Mouse (Mus musculus) activated CD4-positive, CD25-positive, alpha-beta regulatory T cell, adult 4 months (primary cell): ENCODE measurements around the gene Fbxw4. TPM values are rescaled to one million over a fixed set of nuclear protein-coding genes. Genes with fewer than 3 reads are reported as not detected.

Source experiments
- ATAC-seq: one replicate; pipeline ENCODE4 v1.8.0; 2017
- polyA plus RNA-seq, 2 experiments: library from polyadenylated mRNA; unstranded; fragments of 100-300 nt; shearing (Covaris generic); gene quantifications; one replicate each; pipeline ENCODE4 v1.2.1; 2017

Fbxw4 gene
- polyA plus RNA-seq, 2 experiments from 2014 or later = 10.1 to 16.2 TPM

- no peak for ATAC-seq
Observed at GRCm38 (mm10) chr19:45610823-45611222, 49.3 kb downstream of the Fbxw4 start.

DNA sequence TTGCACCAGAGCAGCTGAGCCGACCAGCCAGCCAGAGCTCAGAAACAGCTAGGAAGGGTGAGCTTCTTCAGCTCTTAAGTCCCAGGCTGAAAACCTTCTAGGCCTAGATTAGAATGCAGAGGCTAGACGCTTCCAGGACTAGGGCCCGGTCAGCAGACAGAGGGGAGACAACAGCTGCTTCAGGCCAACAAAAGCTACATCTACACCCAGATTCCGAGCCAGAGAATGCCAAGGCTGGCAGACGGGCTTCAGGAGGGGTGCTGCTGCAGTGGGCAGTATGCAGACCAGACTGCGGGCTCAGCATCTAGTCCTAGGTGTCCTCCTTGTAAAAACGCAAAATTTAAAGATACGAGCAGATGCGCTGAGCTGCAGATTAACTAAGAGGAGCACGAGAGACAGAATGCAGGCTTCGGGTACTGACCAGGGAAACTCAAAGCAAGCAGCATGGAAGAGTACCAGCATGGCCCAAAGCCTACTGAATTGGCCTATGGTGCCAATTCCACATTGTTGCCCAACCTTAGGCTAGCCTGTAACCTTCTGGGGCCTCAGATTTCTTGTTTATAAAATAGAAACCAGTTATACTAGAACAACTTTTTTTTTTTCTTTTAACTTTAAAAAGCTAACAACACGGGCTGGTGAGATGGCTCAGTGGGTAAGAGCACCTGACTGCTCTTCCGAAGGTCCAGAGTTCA lies 51.3 kb downstream of the Fbxw4 start:
- ATAC-seq = no peak

- no peak for ATAC-seq
Observed at GRCm38 (mm10) chr19:45607479-45607878, 52.6 kb downstream of the Fbxw4 start.

DNA sequence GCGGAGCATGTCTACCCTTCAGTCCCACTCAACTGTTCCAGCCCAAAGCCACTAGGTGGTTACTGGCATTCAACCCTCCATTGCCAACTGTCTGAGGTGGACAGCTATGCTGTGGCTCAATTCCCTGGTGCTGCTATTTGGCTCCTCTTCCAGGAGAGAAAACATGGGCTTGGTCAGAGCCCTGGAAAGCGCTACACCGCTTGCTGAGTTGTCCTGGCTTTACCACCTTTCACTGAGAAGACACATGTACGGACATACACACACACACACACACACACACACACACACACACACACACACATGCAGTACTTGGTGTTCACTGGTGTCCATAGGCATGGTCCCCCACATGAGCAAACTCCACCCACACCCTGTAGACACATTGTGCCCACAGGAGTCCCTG lies 53.4 kb downstream of the Fbxw4 start:
- no peak for ATAC-seq

GRCm38 (mm10) chr19:45602606-45603005 lies 57.5 kb downstream of the Fbxw4 start:
- no peak for ATAC-seq

DNA sequence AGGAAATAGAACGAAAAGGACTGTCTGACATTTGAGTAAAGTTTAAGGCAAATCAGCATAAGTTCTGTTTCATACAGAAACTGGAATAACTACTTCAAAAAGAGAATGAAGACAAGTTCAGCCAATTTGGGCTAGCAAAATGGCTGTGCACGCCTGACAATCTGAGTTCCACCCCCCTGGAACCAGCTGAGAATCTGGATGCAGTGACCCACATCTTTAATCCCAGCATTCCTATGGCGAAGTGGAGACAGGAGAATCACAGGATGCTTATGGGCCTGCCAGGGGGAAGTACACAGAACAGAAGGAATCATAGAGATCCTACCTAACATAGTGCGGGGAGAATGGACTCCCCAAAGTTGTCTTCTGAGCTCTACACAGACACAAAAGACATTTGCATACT lies 63.0 kb downstream of the Fbxw4 start:
- ATAC-seq = no peak

DNA sequence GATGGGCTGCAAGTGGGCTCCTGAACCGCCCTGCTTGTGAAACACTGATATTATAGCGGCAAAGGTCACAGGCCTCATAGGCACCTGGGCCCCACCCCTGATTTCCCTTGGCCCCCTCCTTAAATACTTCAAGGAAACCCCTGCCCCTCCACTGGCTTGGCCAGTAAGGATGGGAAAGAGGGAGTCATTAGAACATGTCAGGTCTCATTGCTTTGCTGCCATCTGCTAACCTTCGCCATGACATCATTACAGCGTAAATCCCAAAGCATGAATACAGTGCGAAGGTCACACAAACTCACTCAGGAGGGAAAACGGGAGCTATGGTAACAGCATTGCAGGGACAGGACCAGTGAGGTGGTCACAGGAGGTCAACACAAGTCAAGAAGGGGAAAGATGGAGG lies 63.7 kb downstream of the Fbxw4 start:
- ATAC-seq = no peak

- ATAC-seq = no peak
Observed at GRCm38 (mm10) chr19:45596019-45596418, 64.1 kb downstream of the Fbxw4 start.

DNA sequence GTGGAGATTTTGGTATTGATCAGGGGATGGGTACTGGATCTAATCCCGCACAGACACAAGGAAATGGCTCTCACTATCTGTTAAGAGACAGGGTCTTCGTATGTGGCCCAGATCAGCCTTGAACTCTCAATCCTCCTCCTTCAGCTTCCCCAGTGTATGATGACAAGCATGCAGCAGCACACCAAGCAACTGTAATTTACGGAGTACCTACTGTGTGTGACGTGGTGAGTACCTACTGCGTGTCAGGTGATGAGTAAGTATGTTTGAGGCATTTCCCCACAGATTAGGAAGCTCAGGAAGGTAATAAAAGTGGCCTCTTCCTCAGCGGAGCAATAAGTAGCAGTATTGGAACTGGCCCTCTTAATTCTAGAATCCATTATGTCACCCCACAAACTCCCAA lies 64.6 kb downstream of the Fbxw4 start:
- ATAC-seq = no peak

DNA sequence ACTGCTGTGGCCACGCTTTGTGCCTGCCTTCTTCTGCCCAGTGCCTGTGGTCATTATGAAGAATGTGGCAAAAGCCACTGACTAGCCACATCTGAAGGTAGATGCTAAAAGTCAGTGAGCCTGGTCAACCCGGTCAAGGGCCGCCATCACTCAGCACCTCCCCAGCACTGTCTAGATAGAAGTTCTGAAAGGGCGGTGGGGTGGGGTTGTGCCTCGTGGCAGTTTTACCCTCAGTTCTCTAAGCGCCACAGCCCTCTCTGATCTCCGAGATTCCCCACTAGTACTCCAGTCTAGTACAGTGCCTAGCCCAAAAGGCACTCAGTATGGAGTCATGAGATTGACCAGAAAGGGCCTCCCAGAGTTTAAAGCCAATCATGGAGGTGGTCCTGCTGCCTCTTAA lies 66.0 kb downstream of the Fbxw4 start:
- no peak for ATAC-seq

DNA sequence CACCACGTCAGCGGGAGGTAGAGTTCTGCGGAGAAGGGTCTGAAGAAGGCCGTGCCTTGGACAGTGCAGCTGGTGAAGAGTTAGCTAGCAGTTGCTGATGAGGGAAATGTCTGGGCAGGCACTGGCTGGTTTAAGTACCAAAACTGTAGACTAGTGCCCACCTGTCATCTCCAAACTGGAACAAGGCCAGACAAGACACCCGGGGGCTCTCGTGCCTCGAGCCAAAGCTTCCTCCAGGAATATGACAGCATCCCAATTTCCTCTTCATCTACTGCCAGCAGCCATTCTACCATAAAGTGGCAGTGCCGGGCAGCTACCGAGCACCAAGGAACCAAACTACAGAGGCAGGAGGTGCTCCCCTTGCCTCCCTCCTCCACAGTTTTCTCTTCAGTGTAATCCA lies 67.2 kb downstream of the Fbxw4 start:
- no peak for ATAC-seq

DNA sequence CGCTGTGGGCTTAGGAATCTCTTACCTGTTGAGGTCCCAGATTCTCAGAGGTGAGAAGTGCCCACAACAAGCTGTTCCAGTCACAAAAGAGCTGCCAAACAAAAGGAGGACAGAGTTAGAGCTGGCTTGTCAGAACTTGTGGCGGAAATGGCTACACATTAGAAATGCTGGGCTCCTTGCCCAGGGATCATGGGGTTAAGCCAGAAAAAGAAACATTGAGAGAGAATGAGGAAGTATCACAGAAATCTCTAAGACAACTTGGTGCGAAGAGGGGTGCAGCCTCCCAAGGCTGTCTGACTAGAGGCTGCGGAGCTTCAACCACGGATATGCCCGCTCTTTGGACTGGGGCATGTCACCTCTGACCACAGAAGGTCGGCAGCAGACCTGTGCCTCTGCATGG lies 68.4 kb downstream of the Fbxw4 start:
- ATAC-seq = no peak

- ATAC-seq = no peak
Observed at GRCm38 (mm10) chr19:45589761-45590160, 70.4 kb downstream of the Fbxw4 start.

- ATAC-seq = no peak
Observed at GRCm38 (mm10) chr19:45587509-45588292, 72.4 kb downstream of the Fbxw4 start.

DNA sequence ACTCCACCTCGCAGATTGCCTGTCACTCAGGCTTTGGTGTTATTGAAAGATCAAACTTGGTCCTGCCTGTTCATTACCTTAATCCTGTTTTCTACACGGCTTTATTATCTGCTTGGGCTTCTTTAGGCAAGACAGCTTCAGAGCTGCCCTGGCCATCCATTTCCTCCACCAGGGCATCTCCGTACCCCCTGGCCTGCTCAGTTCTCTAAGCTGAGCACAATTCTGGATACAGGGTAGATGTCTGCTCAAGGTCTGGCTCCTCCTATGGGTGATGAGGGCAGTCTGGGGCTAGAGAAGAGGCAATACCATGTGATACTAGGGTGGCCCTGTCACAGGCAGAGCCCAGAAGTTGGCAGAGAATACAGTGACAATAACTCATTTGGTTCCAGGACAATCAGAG lies 73.3 kb downstream of the Fbxw4 start:
- no peak for ATAC-seq

DNA sequence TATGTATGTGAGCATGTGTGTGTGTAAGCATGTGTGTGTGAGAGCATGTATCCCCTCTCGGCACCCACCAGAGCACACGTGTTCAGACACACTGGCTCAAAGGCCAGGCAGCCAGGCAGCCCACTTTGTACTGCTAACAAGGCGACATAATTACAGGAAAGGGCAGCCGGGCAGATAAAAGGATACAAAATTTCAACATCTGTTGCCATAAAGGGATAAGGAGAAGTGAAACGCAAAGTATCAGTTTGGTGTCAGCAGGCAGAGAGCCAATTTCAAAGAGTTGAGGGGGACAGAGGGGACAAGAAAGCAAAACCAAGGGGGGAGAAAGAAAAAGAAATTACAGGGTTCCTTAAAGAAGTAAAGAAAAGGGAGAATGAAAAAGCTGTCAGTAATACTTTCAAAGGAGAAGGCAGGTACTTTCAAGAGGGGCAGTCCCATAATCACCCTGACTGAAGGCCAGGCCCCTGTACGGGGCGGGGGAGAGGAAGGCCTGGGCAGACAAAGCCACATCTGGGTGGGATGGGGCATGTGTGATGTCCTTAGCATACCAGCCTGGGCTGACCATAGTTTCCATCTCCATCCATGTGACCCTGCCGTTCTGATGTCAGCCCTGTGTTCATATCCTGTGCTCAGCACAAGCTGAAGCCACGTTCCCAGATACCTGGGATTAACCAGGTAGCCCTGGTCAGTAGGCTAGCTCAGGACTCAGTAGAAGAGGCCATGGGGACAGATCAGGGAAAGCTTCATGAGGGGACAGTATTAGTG lies 75.1 kb downstream of the Fbxw4 start:
- ATAC-seq = no peak

DNA sequence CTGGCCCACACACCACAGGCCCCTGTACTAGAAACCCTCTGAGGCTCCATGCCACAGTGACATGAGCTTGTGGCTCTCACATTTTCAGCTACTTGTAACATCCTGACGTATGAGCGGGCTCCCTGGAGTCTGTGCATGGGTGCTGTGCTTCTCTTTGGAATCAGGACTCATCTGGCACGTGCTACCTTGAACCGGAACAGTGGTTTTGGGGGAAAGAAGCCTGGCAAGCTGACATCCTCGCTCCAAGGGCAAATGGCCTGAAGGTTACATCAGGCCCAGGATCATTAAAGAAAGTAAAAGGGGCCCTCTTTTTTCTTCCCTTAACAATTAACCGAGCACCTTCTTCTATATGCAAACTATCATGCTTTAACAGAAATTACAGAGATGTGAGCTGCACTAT lies 77.0 kb downstream of the Fbxw4 start:
- no peak for ATAC-seq

DNA sequence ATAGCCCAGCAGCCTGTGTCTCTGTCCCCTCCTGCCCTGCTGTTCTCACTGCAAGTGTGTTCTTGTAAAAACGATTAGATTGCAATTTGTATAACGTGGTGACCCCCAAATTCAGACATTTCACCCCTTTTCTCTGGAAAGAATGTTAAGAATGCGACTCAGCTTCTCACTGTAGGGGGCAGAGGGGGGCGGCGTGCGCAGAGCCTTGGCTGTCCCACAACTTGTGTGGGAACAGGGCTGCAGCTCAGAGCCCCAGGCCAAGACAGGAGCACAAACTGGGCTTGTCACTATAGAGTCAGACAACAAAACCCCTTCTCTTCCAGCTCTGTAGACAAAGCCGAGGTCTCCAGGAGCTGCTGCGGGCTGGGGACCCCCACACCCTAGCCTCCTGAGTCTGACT lies 78.0 kb downstream of the Fbxw4 start:
- ATAC-seq = no peak

DNA sequence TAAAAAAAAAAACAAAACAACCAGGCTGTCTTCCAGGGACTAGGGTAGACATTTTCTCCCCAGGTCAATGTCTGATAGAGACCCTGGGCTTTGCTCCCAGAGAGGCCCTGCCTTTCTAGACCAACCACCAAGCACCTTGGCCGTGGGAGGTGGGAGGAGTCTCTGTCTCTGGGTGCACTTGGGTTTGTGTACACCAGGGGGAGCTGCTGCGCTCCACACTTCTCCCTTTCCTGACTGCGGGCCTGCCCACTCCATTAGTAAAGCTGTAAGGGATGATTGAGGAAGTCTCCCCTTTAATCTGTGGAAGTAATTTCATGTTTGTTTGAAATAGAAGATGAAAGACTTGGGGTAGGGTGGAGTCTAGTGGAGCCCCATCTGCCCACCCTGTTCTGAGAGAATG lies 78.9 kb downstream of the Fbxw4 start:
- no peak for ATAC-seq

- no peak for ATAC-seq
Observed at GRCm38 (mm10) chr19:45580235-45580634, 79.9 kb downstream of the Fbxw4 start.

DNA sequence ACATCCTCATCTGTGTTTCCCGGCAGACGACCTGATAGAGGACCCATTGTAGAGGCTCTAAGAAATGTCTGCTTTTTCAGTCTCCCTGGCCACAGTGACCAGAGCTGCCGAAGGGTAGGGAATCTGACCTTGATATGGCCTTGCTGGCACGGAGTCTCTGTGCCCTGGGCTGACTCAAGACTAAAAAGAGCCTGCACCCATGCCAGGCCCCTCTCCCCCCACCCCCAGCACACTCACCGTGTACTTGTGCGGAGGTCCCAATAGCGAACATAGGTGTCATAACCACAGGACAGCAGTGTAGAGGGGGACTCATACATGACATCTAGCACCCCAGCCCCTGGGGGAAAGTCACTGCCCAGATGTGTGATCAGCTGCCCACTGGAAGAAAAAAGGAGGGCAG lies 80.7 kb downstream of the Fbxw4 start:
- no peak for ATAC-seq

- ATAC-seq = no peak
Observed at GRCm38 (mm10) chr19:45578976-45579375, 81.1 kb downstream of the Fbxw4 start.

GRCm38 (mm10) chr19:45577141-45577750 lies 82.9 kb downstream of the Fbxw4 start:
- ATAC-seq = peak; percentile 44
